Mouse (Mus musculus): ENCODE results near the gene Sult3a1.

DNA sequence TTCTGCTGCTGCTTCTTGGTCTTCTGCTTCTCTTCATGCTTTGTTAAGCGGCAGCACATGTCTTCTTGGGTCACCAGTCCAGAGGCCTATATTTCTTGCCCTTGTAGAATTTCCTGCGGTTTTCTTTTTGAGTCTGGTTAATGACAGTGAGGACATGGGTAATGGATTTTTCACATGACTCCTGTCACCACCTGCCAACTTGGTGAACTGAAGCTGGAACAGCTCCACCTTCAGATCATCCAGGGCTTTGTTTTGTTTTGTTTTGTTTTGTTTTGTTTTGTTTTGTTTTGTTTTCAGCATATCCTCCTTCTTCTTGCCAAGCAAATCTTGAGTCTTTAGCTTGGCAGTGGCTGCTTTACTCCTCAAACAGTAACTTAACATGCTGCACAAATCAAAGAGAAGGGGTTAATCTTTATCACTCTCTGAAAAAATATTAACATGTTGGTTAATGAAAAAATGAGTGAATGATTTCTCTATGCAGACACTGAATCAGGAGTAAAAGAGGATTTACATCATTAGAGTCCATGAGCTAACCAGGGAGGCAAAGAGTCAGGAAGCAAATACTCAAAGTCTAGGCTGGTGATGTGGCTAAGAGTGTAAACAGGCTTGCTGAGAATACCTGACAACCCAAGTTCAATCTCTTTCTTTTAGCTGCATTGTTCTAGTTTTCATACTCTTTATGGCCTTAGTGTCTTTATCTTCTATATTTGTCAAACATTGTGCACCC is 15.3 kb downstream of the Sult3a1 start:
- TF ChIP-seq CTCF (conservative IDR thresholded peaks at IDR 0.05; ENCODE audit: low read length) (no peak), NANOG (IDR thresholded peaks at IDR 0.05; ENCODE audit: borderline replicate concordance, low read length) (no peak)

Data from E14TG2a.4 (cell line).